Mouse (Mus musculus) embryonic stem cell, embryonic (primary cell): ENCODE results near the gene Dusp10.

Experiments used
- CTCF ChIA-PET, 4 experiments: fragments of 300-600 bp in 2 of 4; fragments of 350-600 bp in 2 of 4; sonication (Branson Sonifier 250); formaldehyde crosslinking; loops; one replicate each; lab custom pipeline; 2022; ENCODE audit warnings: inconsistent platforms in 2 of 4; lab: Charles Lee
- POLR2A ChIA-PET, 4 experiments: fragments of 300-600 bp in 2 of 4; fragments of 350-600 bp in 2 of 4; sonication (Branson Sonifier 250); formaldehyde crosslinking; loops; one replicate each; lab custom pipeline; 2022; ENCODE audit warnings: antibody characterized with exemption in 4 of 4, inconsistent platforms in 1 of 4; lab: Charles Lee

The Dusp10 gene

GRCm38 (mm10) chr1:184023971-184024370 lies 10.9 kb downstream of the Dusp10 start:
- CTCF ChIA-PET, result interaction anchor here in 1 of 4 experiments (0.6 kb wide), 1 partner anchor 1237 kb away, joined by 3 read pairs; no protein-coding TSS in a partner anchor
- POLR2A ChIA-PET, result interaction anchor here in 2 of 4 experiments (1.0 to 2.3 kb wide), 3 partner anchors 10 to 473 kb away, joined by 3 to 22 read pairs (median 8); partner anchors contain the start of gene 1700056E22Rik (in 2 of the 2)

- POLR2A ChIA-PET, result interaction anchor here in 2 of 4 experiments (0.9 to 2.3 kb wide), 6 partner anchors 9 to 472 kb away, joined by 3 to 22 read pairs (median 4); partner anchors contain the start of gene 1700056E22Rik (in 2 of the 2)
- CTCF ChIA-PET, result interaction anchor here in 1 of 4 experiments (0.6 kb wide), 1 partner anchor 1238 kb away, joined by 3 read pairs; no protein-coding TSS in a partner anchor
These were observed 11.5 kb downstream of the Dusp10 start for GRCm38 (mm10) chr1:184024631-184025030.

- POLR2A ChIA-PET, result interaction anchor here in 2 of 4 experiments (0.9 to 2.3 kb wide), 5 partner anchors 9 to 27 kb away, joined by 3 to 22 read pairs (median 4); partner anchors contain the start of gene 1700056E22Rik (in 2 of the 2)
- CTCF ChIA-PET, result no interaction called here
These were observed 12.0 kb downstream of the Dusp10 start for GRCm38 (mm10) chr1:184025079-184025478.

DNA sequence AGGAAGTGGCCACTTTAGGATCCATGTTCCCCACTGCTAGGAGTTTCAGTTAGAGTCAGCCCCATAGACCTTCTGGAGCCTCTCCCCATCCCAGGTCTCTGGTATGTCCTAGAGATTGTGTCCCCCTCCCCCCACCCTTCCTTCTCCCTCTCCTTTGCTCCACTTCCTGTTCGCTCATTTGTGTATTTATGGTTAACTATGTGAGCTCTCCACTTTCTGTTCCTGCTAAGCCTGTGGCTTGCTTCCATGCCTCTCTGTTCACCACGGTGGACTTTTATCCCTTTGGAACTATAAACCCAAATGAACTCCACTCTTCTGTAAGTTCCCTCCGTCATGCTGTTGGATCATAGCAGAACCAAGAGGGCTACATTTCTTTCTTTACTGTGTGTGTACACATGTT lies 13.9 kb downstream of the Dusp10 start:
- POLR2A ChIA-PET, result no interaction called here

GRCm38 (mm10) chr1:184030070-184030802 lies 17.1 kb downstream of the Dusp10 start:
- POLR2A ChIA-PET, result no interaction called here
- CTCF ChIA-PET, result no interaction called here

More for the DNA sequence above, 13.9 kb downstream of the Dusp10 start:
- CTCF ChIA-PET, result no interaction called here

GRCm38 (mm10) chr1:184032682-184033389 lies 19.7 kb downstream of the Dusp10 start:
- CTCF ChIA-PET, result interaction anchor here in 1 of 4 experiments (0.6 kb wide), 1 partner anchor 9 kb away, joined by 5 read pairs; no protein-coding TSS in a partner anchor
- POLR2A ChIA-PET, result interaction anchor here in 2 of 4 experiments (0.7 to 2.7 kb wide), 10 partner anchors 8 to 51 kb away, joined by 3 to 24 read pairs (median 5); partner anchors contain the start of gene Dusp10 (in 1 of the 2)

DNA sequence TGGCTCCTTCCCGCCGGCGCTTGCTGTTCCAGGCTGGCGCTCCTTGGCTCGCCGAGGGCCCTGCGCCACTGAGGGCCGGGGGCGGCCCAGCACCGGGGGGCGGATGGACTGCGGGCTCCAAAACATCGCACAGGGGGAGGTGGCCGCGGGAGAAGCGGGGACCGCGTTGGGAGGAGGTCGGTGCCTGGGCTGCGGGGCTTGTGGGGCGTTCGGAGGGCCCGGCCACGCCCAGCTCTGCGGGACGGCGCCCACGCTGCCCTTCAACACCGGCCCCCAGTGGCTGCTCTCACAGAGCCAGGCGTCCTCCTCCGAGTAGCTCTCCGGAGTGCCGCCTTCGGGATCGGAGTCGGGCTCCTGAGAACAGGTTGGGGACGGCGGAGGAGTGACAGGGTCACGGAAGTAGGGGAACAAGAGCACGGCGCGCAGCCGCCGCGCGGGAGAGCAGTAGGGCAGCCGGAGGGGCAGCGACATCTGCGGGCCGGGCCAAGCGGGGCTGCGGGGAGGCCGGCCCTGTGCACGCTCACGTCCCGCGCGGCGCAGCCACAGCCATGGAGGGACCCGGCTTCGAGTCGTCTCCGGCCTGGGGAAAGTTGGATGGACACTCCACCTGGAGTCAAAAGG lies 20.4 kb downstream of the Dusp10 start:
- CTCF ChIA-PET, result interaction anchor here in 1 of 4 experiments (0.6 to 0.7 kb wide), 2 partner anchors 10 to 203 kb away, joined by 4 to 5 read pairs; no protein-coding TSS in a partner anchor

DNA sequence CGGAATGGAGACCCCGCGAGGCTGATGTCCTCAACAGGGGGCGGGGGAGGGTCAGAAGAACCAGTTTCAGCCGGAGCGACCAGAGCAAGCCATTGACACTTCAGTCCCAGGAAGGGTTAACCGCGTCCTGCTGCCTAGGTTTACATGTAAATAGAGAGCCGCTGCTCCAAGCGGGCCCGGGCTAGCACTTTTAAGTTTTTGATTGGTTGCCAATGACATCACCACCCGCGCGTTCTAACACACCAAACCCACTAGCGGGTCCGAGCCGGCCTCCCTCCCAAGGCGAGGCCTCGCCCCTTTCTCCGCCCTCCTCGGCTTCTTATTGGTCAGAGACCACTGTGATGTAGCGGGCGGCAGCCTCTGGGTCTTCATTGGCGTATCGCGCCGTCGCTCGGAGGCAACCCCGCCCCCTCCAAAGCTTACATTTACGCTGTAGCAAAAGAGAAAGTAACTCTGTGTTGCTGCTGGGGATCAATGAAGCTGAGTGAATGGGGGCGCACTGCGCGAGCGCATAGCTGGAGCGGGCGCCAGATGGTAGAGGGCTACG lies 21.0 kb downstream of the Dusp10 start, which contains the start of gene 1700056E22Rik:
TSS of gene 1700056E22Rik (minus strand) at position 291 of the 547 bp plus-strand sequence.
- ChIA-PET POLR2A (interaction anchor here in 3 of 4 experiments (0.7 to 2.8 kb wide), 29 partner anchors 8 to 1175 kb away, joined by 3 to 24 read pairs (median 4); partner anchors contain the start of genes Brox (in 1 of the 3) and Hlx (in 1 of the 3)), CTCF (interaction anchor here in 2 of 4 experiments (0.5 to 0.7 kb wide), 4 partner anchors 177 to 699 kb away, joined by 3 to 6 read pairs (median 4); no protein-coding TSS in a partner anchor)

More for the DNA sequence above, 20.4 kb downstream of the Dusp10 start:
- POLR2A ChIA-PET, result interaction anchor here in 3 of 4 experiments (0.7 to 2.8 kb wide), 23 partner anchors 9 to 736 kb away, joined by 3 to 24 read pairs (median 4); partner anchors contain the start of genes Brox (in 1 of the 3) and Dusp10 (in 1 of the 3)

DNA sequence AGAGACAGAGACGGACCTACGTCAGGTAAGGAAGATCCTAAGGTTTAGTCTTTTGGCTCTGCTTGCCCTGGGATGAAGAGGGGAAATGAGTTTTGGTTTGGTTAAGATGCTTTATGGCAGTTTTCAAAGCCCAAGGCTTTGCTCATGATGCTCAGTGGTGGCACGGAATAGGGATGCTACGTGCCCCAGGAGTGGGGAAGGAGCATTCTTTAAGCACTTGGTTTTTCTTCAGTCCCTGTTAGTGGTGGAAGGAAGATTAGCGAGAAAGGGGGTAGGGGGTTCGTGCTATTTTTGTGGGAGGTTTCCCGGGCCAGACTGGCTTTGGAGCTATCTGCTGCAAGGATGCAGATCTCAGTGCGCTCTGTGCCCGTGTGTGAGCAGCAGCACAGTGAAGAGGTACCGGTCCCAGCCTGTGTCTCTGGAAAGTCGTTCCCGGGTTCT lies 21.7 kb downstream of the Dusp10 start:
- CTCF ChIA-PET, result interaction anchor here in 1 of 4 experiments (0.5 kb wide), 2 partner anchors 210 to 698 kb away, joined by 3 to 6 read pairs; no protein-coding TSS in a partner anchor

DNA sequence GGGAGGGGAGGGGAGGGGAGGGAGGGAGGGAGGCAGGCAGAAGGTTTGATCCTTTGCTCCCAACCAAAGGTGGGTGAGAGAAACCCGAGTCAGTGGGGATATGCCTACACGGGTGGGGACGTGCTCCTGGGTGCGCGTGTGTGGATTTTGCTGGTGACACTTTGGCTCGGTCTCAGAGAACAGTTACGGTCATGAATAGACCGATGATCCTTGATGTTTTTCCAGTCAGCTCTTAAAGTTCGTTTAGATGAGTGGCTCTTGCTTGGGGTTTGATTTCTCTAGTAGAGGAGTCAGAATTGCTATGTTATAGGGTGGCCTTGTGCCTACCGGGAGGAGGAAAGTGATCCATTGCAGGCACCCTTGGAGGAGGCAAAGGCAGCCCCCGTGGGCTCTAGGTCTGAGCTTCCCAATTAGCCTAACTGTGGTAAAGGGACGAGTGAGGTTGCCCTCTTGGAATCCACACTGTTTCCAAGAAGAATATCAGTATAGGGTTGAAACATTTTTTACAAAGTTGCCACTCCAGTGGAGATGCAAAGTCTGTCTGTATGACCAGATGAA lies 22.3 kb downstream of the Dusp10 start:
- POLR2A ChIA-PET, result interaction anchor here in 3 of 4 experiments (0.6 to 2.8 kb wide), 14 partner anchors 8 to 952 kb away, joined by 3 to 24 read pairs (median 4); partner anchors contain the start of gene Hlx (in 1 of the 3)
- CTCF ChIA-PET, result no interaction called here

More for the DNA sequence above, 21.7 kb downstream of the Dusp10 start:
- POLR2A ChIA-PET, result interaction anchor here in 3 of 4 experiments (0.6 to 2.8 kb wide), 28 partner anchors 7 to 952 kb away, joined by 3 to 24 read pairs (median 4); partner anchors contain the start of genes Hlx (in 2 of the 3) and Brox (in 1 of the 3)

GRCm38 (mm10) chr1:184037802-184038201 lies 24.7 kb downstream of the Dusp10 start:
- POLR2A ChIA-PET, result interaction anchor here in 2 of 4 experiments (0.6 to 2.4 kb wide), 2 partner anchors 9 to 24 kb away, joined by 3 to 5 read pairs; no protein-coding TSS in a partner anchor
- CTCF ChIA-PET, result interaction anchor here in 1 of 4 experiments (0.6 kb wide), 1 partner anchor 1000 kb away, joined by 7 read pairs; no protein-coding TSS in a partner anchor

DNA sequence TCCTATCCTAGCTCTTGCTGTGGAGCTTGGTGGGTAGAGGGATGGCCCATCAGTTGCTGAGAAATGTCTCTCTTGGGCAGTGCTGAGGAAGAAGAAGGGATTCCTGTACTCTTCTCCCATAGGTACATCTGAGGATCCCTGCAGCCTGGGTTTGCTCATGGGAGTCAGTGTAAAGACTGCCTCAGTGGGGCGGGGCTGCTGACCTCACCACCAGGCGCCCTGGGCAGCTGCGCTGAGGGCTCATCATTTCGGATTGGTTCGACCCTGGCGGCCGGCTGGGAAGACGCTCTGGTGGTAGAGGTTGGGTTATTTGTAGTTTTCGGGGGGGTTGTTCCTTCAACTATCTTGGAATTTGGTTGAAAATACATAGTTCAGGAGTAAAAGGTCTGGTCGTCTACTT lies 26.2 kb downstream of the Dusp10 start:
- ChIA-PET CTCF (no interaction called here), POLR2A (interaction anchor here in 2 of 4 experiments (0.6 to 2.4 kb wide), 6 partner anchors 8 to 540 kb away, joined by 3 to 6 read pairs (median 4); no protein-coding TSS in a partner anchor)

DNA sequence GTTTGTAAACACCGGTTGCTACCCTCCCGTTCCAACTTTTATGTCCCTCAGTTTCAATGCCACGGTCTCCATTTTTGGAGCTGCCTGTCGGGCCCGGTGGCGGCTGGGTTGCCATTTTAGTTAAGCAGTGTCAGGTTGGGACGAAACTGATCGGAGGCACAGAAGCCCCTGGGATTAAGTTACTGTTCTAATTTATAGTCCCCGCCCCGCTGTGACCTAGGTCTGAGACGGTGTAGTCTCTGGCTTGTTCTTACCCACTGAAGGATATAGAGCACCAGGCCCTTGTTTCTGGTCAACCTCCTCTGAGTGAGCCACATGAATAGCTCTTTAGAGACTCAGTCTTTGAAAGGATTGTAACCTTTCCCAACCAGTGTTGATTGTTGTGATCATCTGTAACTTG lies 27.1 kb downstream of the Dusp10 start:
- ChIA-PET CTCF (interaction anchor here in 1 of 4 experiments (0.7 kb wide), 1 partner anchor 1645 kb away, joined by 4 read pairs; no protein-coding TSS in a partner anchor), POLR2A (interaction anchor here in 1 of 4 experiments (0.6 to 1.5 kb wide), 3 partner anchors 12 to 22 kb away, joined by 3 read pairs; no protein-coding TSS in a partner anchor)

DNA sequence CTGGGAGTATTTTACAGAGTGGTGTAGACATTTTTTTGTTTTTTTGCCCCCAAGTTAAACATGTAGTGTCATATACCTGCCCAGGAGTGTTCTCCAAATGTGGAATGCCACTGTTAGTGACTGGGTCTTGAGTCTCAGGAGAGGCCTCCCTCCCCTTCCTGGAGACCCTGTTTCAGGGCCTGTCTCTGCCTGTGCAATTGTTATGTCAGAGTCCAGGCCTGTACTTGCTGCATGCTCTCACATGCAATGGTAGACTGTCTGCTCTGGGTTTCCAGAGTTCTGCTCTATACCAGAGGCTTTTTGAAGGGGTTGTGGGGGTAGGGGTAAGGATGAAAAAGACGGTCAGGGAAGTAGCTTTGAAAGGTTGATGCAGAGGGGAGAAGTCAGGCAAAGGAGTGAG lies 27.8 kb downstream of the Dusp10 start:
- ChIA-PET CTCF (no interaction called here), POLR2A (interaction anchor here in 1 of 4 experiments (0.5 kb wide), 1 partner anchor 323 kb away, joined by 3 read pairs; no protein-coding TSS in a partner anchor)

- POLR2A ChIA-PET, result interaction anchor here in 2 of 4 experiments (0.6 to 2.5 kb wide), 6 partner anchors 8 to 757 kb away, joined by 3 to 24 read pairs (median 4); partner anchors contain the start of gene 1700056E22Rik (in 2 of the 2)
- CTCF ChIA-PET, result no interaction called here
These were observed 28.9 kb downstream of the Dusp10 start for GRCm38 (mm10) chr1:184041778-184042573.
